Mouse (Mus musculus): ENCODE measurements around the gene Fggy.

Gene Fggy

GRCm38 (mm10) chr4:95664327-95664726 lies 107.0 kb downstream of the Fggy start:
- no peak for DNase-seq (ENCODE audit: low read depth, low spot score)

GRCm38 (mm10) chr4:95666284-95666889 lies 109.1 kb downstream of the Fggy start:
- no peak for DNase-seq (ENCODE audit: low read depth, low spot score)

GRCm38 (mm10) chr4:95666896-95667295 lies 109.6 kb downstream of the Fggy start:
- DNase-seq (ENCODE audit: low read depth, low spot score): no peak

- DNase-seq (ENCODE audit: low read depth, low spot score): no peak
Measured at GRCm38 (mm10) chr4:95667595-95667994, 110.3 kb downstream of the Fggy start.

- DNase-seq (ENCODE audit: low read depth, low spot score): no peak
Measured at GRCm38 (mm10) chr4:95668543-95668942, 111.2 kb downstream of the Fggy start.

- DNase-seq (ENCODE audit: low read depth, low spot score): no peak
Measured at GRCm38 (mm10) chr4:95669336-95669735, 112.0 kb downstream of the Fggy start.

GRCm38 (mm10) chr4:95670559-95670958 lies 113.3 kb downstream of the Fggy start:
- DNase-seq (ENCODE audit: low read depth, low spot score): no peak

GRCm38 (mm10) chr4:95672039-95672438 lies 114.7 kb downstream of the Fggy start:
- no peak for DNase-seq (ENCODE audit: low read depth, low spot score)

GRCm38 (mm10) chr4:95676390-95676789 lies 119.1 kb downstream of the Fggy start:
- no peak for DNase-seq (ENCODE audit: low read depth, low spot score)

- DNase-seq (ENCODE audit: low read depth, low spot score): no peak
Measured at GRCm38 (mm10) chr4:95680756-95681449, 123.6 kb downstream of the Fggy start.

GRCm38 (mm10) chr4:95684522-95685080 lies 127.3 kb downstream of the Fggy start:
- DNase-seq (ENCODE audit: low read depth, low spot score): no peak

GRCm38 (mm10) chr4:95686775-95687174 lies 129.5 kb downstream of the Fggy start:
- no peak for DNase-seq (ENCODE audit: low read depth, low spot score)

GRCm38 (mm10) chr4:95687350-95687749 lies 130.0 kb downstream of the Fggy start:
- no peak for DNase-seq (ENCODE audit: low read depth, low spot score)

GRCm38 (mm10) chr4:95688159-95688558 lies 130.9 kb downstream of the Fggy start:
- no peak for DNase-seq (ENCODE audit: low read depth, low spot score)

GRCm38 (mm10) chr4:95700366-95700765 lies 143.1 kb downstream of the Fggy start:
- DNase-seq (ENCODE audit: low read depth, low spot score): no peak

GRCm38 (mm10) chr4:95707941-95708897 lies 150.9 kb downstream of the Fggy start:
- DNase-seq (ENCODE audit: low read depth, low spot score): no peak

GRCm38 (mm10) chr4:95709750-95710149 lies 152.4 kb downstream of the Fggy start:
- no peak for DNase-seq (ENCODE audit: low read depth, low spot score)

GRCm38 (mm10) chr4:95712802-95713201 lies 155.5 kb downstream of the Fggy start:
- no peak for DNase-seq (ENCODE audit: low read depth, low spot score)

GRCm38 (mm10) chr4:95713271-95713670 lies 156.0 kb downstream of the Fggy start:
- DNase-seq (ENCODE audit: low read depth, low spot score): no peak

GRCm38 (mm10) chr4:95716137-95716536 lies 158.8 kb downstream of the Fggy start:
- DNase-seq (ENCODE audit: low read depth, low spot score): no peak

GRCm38 (mm10) chr4:95723615-95724014 lies 166.3 kb downstream of the Fggy start:
- no peak for DNase-seq (ENCODE audit: low read depth, low spot score)

GRCm38 (mm10) chr4:95726361-95726760 lies 169.1 kb downstream of the Fggy start:
- no peak for DNase-seq (ENCODE audit: low read depth, low spot score)

All from retina, adult 2 months (tissue).